Comparison of ENCODE assay signal across 8 mouse cellular contexts in the genomic region with DNA sequence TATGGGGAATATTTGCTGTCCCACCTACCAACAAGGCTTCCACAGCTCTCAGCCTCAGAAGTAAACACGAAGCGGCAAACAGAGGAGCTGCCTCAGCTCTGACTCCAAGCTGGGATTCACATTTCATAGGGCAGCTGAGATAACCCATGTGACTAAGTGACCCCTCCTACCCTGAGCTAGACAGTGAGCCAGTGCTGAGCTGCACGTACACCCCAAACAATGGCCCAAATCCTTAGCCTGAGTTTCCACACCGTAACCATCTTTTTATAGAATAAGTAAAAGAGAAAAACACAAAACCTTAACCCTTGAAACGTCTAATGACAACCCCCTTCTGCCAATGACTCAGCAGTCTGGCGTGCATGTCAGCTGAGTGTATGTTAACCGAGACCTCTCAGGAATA. TPM values are rescaled to one million over a fixed set of nuclear protein-coding genes. Genes with fewer than 3 reads are reported as not detected.
DNase-seq lines count a peak whose midpoint lies in the region.

No protein-coding gene starts in this region.

- H3K27ac ChIP-seq in macrophage: peak overlapping the region; percentile 52

- H3K79me2 ChIP-seq in macrophage (ENCODE audit: inconsistent target): peaks cover 66% of the 10 kb centered on the region

- peak overlapping the region; percentile 69 for H3K4me3 ChIP-seq in macrophage (ENCODE audit: inconsistent target)

- WGBS in macrophage (ENCODE audit: missing documents): 35% methylated on average over 7 of the region's 7 CpGs

- peak; percentile 50 to 88 for DNase-seq in adrenal gland, adult (ENCODE audit: inconsistent age in 2 of 2, low spot score in 1 of 2)
- DNase-seq in adrenal gland, postnatal 4 days (ENCODE audit: low spot score in 2 of 2): no peak
- DNase-seq in adrenal gland, postnatal 25 days: peak; percentile 38
- DNase-seq in fibroblast of lung, adult 2 months (ENCODE audit: low read depth): peak; percentile 72
- peak; percentile 60 to 69 for DNase-seq in heart, postnatal 10 days
- peak; percentile 53 for DNase-seq in layer of hippocampus, adult 9-11 months
- peak; percentile 37 to 57 for DNase-seq in urinary bladder, postnatal 36 days (ENCODE audit: low spot score in 2 of 2)

- no peaks in the 10 kb centered on the region for H3K36me3 ChIP-seq in macrophage (ENCODE audit: inconsistent target)

- intact Hi-C loops in heart, postnatal 10 days (cut with DNase I): no loop called here

RNA-seq across cellular contexts. Expression of gene Bnip3, which starts 2.3 kb away (rescaled TPM):
- 100 to 1,000 TPM; 124 to 135 TPM for total RNA-seq in adrenal gland, postnatal 4 days (2021)
- total RNA-seq in adrenal gland, postnatal 25 days (2021): 183 and 265 TPM in 2 replicates
- 100 to 1,000 TPM in 1 of 2 experiments, 10 to 100 TPM in 1; 91.4 to 123 TPM for total RNA-seq in heart, postnatal 10 days (2021)
- 10 to 100 TPM in 10 of 26 experiments, 1 to 10 TPM in 13, under 1 TPM in 3; 0.66 to 26.4 (median 7.0) TPM for total RNA-seq in macrophage (2018; cell fraction: chromatin; rRNA removed)
- 10 to 100 TPM; 14.1 to 24.5 (median 18.8) TPM for total RNA-seq in macrophage (2018; cell fraction: cytosol; rRNA removed)
- total RNA-seq in macrophage (2018; cell fraction: nucleus; rRNA removed): 10 to 100 TPM in 6 of 26 experiments, 1 to 10 TPM in 20; 3.0 to 17.6 (median 5.9) TPM
- polyA plus RNA-seq in macrophage (2018): 17.6 to 23.6 TPM (median 18.6 TPM) in 3 replicates

RNA-seq across cellular contexts. Expression of gene Jakmip3, which starts 33.5 kb away (rescaled TPM):
- 1 to 10 TPM; 3.5 to 5.0 TPM for total RNA-seq in adrenal gland, postnatal 4 days (2021)
- total RNA-seq in adrenal gland, postnatal 25 days (2021): 9.2 and 14.1 TPM in 2 replicates
- under 1 TPM in 1 of 2 experiments, not detected in 1; 0.19 TPM for total RNA-seq in heart, postnatal 10 days (2021)
- total RNA-seq in macrophage (2018; cell fraction: chromatin; rRNA removed): under 1 TPM in 1 of 26 experiments, not detected in 25; 0.22 TPM
- not detected for total RNA-seq in macrophage (2018; cell fraction: cytosol; rRNA removed)
- total RNA-seq in macrophage (2018; cell fraction: nucleus; rRNA removed): not detected
- polyA plus RNA-seq in macrophage (2018): not detected in 3 replicates

Comparison
In these comparisons a context has a peak if more than half of its experiments do, and no peak if none do; other contexts are left out.
1. DNase-seq: peak in adrenal gland, adult (2 of 2), adrenal gland, postnatal 25 days (single experiment), fibroblast of lung, adult 2 months (single experiment), heart, postnatal 10 days (2 of 2), layer of hippocampus, adult 9-11 months (single experiment) and urinary bladder, postnatal 36 days (2 of 2); none in adrenal gland, postnatal 4 days (0 of 2).